Mouse (Mus musculus) cerebellum, adult 9-10 months (tissue): ENCODE results near the gene Skint9.
"Not testable (repeated sequence)": the region's sequence is repeated elsewhere in the genome, so short reads cannot be mapped to it uniquely, and the experiment has no call there.

Source experiments
- DNase-seq: peaks from one replicate; pipeline ENCODE4 v3.0.0; 2022

Gene Skint9

DNA sequence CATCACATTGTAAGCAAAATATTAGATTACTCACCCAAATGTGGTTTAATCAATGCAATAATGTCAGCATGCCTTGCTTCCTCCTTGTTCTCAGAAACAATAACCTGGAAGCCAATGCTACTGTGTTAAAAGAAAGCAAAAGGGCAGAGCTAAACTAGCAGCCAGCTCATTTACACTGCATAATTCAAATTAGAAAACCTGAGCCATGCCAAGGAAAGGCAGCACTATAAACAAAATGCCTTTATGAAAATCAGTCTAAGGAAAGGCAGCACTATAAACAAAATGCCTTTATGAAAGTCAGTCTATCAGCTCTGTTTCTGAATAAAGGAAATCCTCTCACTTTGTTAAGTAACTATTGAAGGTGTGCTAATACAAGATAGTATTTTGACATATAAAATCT is at the start of gene Skint9:
TSS of gene Skint9 (minus strand) at position 101 of the 400 bp plus-strand sequence.
- DNase-seq, result no peak

DNA sequence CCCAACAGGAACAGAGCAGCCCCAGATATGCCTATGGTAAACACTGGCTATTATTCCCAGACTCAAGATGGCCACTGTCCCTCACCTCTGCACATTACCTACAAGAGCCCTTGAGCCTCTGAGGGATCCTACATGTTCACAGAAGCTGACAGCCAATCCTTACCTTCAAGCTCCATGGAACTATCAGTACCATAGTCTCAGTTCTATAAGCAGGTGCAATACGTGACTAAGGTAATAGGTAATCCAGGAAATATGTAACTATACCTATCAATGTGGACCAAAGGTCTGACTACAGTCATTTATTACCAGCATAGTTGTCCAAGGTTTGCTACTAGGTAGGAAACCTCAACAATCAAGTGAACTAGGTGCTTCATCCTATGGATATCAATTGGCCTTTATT is 1.1 kb downstream of the Skint9 start:
- no peak for DNase-seq

DNA sequence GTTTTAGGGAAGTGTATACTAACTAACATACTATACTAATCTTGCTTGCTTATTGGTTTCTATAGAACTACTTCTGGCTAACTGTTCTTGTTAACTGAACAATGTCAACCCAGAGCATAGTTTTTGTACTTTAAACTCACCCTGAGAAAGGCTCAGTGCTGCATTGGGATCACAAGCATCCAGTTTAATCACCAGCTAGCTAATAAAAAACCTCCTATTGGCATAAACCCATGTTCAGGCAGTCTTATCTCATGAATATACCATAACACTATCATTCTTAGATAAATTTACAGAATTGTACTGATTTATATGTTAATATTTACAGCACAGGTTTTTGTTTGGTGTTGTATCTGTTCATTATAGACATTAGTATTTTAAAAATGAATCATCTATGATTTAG is 1.6 kb downstream of the Skint9 start:
- DNase-seq, result no peak

DNA sequence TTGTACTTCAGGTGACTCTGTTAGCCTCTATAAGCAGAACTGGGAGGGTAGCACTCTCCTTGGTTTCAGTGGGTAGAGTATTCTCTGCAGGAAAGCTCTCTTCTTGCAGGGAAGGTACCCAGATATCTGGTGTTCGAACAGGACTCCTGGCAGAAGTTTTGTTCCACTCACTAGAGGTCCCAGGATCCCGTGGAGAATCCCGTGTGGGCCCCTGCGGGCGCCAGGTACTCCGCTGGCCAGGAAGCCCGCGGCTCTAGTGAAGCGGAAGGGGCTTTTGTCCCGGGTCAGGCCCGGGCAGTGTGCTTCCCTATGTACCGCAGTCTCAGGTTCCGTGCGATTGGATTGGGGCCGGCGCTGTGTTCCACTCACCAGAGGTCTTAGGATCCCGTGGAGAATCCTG is 84.7 kb downstream of the Skint9 start:
- DNase-seq, result not testable (repeated sequence)
